Mouse (Mus musculus) heart, postnatal 14 days (tissue): Measurements from ENCODE around the gene Cxcl17. TPM values are rescaled to one million over a fixed set of nuclear protein-coding genes. Genes with fewer than 3 reads are reported as not detected.
A peak's percentile ranks its signal among the peaks of the same experiment; 100 is the strongest.
"Not testable (repeated sequence)": the region's sequence is repeated elsewhere in the genome, so short reads cannot be mapped to it uniquely, and the experiment has no call there.

Experiments used
- DNase-seq, 2 experiments: peaks; one replicate each; pipeline ENCODE4 v3.0.0; 2021 to 2022
- intact Hi-C: fragments of 180-260 bp; cut with DNase I; formaldehyde crosslinking; loops from one replicate; pipeline ENCODE4 v1.15.1; 2025
- total RNA-seq, 2 experiments: library from RNA; stranded (reverse); gene quantifications; 2 replicates each; pipeline ENCODE4 v1.2.3; 2021

The Cxcl17 gene
- total RNA-seq, 2 experiments from 2014 or later = not detected

DNA sequence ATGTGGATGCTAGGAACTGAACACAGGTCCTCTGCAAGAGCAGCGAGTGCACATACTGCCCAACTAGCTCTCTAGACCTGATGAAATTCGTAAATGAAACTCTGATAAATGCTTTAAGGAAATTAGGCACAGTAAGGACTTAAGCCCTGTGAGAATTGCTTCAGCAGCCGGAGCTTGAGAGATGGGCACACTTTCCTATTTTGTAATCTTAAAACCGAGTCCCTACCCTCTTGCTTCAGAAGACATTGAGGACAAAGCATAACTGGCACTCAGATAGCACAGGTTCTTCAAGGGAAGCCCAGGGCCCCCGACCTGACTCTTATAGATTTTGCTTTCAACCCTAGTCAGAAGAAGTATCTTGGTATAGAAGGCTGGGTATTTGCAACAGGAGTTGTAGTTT is 14.5 kb upstream of the Cxcl17 start:
- intact Hi-C loops = no loop called here
- no peak for DNase-seq

DNA sequence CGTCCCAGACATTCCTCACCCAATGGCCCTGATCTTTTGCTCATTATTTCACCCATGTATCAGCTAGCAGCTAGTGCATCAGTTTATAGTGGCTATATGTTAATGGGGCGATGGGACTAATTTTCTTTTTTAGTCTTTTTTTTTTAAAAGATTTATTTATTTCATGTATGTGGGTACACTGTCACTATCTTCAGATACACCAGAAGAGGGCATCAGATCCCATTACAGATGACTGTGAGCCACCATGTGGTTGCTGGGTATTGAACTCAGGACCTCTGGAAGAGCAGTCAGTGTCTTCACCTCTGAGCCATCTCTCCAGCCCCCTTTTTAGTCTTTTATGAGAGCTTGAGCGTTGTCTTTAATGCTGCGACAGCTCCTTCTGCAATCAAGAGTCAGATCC is 13.7 kb upstream of the Cxcl17 start:
- intact Hi-C loops, DNase-seq: not testable (repeated sequence)

DNA sequence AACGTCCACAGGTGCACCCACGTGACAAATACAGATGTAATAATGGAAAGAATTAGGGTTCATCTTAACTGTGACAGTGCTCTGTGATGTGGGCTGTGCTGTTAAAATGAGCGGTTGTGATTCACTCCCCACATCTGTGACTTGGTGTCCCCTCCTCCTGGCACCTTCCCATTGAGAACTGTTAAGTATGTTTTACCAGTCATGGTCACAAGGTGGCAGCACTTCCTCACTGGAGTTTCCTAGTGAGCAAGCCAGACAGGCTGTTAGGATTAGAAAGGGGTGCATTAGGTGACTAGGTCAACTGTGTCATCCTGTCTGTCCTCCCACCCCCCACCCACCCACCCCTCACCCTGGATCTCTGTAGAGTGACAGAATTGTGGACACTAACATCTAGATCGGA is 11.7 kb upstream of the Cxcl17 start:
- intact Hi-C loops = loop anchor here (1.0 to 5.0 kb wide), 3 partner anchors 55 to 173 kb away; partner anchors contain the start of gene Ceacam2
- DNase-seq = peak; percentile 80 to 93

DNA sequence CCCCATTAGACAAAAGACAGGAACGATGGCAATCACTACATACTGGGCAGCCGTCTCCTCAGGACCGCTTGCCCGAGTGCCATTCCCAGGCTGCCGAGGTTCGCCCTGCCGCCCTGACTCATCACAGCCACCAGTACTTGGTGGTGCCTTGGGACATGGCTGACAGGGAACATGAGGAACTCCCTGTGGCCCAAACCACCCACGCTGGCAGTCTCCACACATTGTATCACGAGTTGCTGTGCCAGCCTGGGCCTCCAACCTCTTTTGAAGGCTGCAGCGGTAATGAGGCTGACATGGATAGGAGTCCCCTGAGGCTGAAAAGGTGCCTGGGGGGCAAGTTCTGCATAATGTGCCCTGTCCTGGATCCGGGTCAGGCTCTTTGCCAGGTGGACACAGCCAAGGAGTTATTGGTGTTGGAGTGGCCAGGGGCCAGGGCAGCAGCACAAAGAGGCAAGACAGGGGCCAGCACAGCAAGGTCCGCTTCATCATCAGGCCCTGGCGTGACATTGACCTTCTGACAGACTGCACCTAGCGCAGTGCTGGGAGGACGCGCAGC is 9.7 kb upstream of the Cxcl17 start:
- no peak for DNase-seq
- intact Hi-C loops = loop anchor here (5.0 kb wide), 2 partner anchors 115 to 175 kb away; partner anchors contain the start of gene Ceacam2

DNA sequence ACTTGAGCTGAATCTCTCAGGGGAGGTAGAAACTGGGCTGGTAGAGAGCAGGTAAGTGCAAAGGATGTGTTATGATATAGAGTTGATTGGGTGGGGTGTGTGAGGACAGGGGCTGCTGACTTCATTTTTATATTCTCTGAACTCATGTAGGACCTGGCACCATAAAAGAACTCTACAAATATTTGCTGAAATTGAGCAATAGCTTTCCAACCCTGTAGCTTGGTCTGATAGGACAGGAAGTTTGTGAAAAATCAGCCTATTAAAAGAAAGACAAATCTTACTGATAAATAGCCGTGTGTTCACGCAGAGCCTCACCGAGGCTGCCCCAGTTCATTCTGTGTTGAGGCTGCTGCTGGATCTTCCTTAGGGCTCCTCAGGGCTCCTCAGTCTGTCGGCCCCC is 7.3 kb upstream of the Cxcl17 start:
- intact Hi-C loops = loop anchor here (5.0 kb wide), 2 partner anchors 117 to 177 kb away; partner anchors contain the start of gene Ceacam2
- no peak for DNase-seq

DNA sequence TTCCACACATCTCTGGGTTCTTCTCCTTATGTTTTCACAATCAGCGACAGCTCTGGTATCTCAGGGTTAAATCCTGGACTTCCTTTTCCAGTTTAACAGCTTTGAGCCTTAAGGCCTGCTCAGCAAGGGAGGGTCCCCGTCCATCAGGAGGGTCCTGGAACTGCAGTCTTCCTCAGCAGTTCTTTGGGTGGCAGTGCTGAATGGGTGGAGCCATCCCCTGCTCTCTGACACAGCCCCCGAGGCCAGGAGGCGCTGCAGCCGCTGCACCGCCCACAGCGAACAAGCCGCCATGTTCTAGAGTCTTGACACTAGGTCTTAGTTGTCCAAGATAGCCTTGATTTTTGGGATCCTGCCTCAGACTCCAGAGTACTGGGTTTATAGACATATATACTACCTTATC is 6.8 kb upstream of the Cxcl17 start:
- intact Hi-C loops = no loop called here
- DNase-seq = no peak

DNA sequence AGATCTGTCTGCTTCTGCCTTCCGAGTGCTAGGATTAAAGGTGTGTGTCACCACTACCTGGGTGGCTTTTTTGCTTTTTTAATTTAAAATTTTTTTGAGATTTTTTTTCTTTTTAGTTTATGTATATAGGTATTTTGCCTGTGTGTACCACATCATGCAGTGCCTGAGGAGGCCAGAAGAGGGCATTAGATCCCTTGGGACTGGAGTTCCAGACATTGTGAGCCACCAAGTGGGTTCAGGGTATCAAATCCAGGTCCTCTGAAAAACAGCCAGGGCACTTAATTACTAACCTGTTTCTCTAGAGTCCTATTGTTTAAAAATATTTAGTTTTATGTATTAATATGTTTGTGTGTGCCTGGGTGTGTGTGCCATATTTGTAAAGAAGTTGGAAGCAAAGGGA is 4.9 kb upstream of the Cxcl17 start:
- DNase-seq = peak in 1 of 2 experiments; percentile 40
- intact Hi-C loops = no loop called here

DNA sequence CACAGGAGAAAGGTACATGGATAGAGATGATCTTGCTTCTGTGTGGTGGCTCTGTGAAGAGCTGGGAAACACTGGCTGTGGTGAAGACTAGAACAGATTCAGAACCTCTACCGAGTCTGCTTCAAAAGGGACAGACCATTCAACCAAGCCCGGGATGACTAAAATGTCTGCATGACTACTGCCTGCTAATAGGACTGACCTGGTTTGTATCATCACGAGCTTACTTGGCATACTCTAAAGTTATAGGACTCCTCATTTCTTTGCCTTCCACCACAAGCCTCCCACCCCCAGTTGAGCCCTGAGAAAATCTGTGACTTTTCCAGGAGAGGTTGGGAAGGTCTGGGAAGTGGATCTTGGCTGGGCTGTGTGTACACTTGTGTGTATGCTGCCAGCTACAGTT is 825 bp downstream of the Cxcl17 start:
- no peak for DNase-seq
- intact Hi-C loops = no loop called here

DNA sequence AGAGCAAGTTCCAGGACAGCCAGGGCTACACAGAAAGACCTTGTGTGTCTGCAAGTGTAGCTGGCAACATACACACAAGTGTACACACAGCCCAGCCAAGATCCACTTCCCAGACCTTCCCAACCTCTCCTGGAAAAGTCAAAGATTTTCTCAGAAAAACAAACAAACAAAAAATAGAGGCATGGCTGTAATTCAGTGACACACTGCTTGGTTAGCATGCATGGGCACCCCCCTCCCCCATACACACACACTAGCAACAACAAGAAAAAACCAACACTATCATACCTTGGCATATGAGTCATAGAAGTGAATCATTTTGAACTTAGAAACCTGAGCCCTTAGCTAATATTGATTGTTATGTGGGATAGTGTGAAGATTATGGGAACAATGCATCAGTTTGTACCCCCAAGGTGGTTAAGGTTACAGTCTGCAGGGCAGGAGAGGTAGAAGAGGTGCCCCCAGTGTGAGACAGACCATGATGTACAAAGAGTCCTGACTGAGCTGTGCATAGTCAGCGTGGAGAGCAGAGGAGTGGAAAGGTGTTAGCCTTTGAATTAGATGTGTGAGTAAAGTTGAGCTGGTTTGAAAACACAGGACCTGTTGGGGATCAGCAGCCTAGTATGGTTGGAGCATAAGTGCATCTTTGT is 1.6 kb downstream of the Cxcl17 start:
- no peak for DNase-seq
- intact Hi-C loops = no loop called here

DNA sequence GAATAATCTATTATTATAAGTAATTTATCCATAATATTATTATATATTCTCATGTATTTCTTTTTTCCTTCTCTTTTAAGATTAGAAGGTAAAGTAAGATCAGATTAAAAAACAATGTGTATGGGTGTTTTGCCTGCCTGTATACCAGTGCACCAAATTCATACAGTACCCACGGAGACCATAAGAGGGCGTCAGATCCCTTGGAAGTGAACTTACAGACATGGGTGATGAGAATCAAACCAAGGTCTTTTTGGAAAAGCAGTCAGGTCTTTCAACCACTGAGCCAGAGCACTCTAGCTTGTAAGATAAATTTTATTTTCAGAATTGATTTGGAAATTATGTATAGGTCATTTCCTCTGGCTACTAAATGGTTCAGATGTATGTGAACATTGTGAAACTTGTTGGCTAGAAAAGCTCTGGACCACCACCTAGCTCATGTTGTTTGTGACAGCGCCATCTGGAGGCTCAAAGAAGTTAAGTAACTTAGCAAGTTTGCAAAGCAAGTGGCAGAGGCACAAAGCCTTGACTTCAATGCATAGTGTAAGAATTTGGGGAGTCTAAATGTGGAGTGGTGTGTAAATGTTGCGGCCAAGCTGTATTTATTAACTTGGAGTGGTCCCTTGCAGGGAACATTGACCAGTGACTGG is 3.4 kb downstream of the Cxcl17 start:
- DNase-seq = peak in 1 of 2 experiments; percentile 48
- intact Hi-C loops = loop anchor here (10.0 kb wide), 1 partner anchor 274 kb away; no protein-coding TSS in a partner anchor

DNA sequence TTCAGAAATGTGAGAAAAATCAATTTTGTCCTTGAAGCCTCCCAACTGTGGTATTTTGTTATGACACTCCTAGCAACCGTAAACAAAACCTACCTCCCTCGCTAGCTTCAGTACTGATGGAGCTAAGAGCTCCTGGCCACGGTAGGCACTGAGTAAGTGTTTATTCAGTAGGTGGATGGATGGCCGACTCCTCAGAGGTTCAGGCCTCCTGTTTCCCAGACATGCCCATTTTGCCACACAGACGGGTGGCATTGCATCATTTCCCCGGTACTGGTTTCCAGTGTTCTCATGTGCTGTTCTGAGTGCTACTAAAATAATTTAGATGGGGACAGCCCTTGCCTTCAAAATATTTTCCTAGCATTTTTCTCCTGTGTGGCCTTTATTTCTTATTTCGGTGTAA is 6.2 kb downstream of the Cxcl17 start:
- DNase-seq = no peak
- intact Hi-C loops = loop anchor here (10.0 kb wide), 1 partner anchor 272 kb away; no protein-coding TSS in a partner anchor

DNA sequence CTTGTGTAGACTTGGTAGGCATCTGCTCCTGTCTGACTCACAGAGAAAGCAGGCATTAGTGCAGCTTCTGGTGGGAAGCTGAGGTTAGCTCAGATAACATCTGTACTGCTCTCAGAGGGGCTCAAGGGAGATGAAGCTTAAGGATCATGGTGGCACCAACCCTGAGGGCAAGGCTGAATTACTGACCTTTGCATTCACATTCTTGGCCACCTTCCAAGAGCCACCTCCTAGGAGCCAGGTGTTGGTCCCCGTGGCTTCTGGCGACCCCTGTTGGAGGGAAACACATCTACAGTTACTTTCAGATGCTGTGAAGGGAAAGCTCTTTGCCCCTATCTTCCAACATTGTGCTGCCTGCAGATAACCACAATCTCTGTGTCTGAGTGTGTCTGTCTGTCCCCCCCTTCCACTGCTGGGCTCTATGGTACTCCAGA is 10.0 kb downstream of the Cxcl17 start:
- intact Hi-C loops = loop anchor here (2.0 to 10.0 kb wide), 2 partner anchors 34 to 268 kb away; partner anchors contain the start of gene Cnfn
- DNase-seq = peak; percentile 60 to 78

DNA sequence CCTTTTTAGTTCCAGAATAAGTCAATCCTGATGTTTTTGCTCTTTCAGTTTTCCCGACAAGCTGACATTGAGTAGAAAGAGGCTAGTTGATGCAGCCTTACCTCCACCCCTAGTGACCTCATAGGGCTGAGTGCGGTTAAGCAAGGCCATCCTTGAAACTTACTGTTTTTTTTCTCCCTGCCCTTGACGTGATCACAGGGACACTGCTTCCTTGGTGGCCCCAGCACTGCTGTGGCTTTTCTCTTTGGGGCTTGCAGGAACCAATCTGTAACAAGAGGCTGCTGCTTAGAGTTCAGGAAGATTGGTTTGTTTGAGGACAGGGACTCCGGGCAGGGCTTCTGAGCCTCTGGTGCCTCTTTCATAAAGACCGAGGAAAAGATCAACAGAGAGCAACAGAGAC is 10.7 kb downstream of the Cxcl17 start:
- DNase-seq = no peak
- intact Hi-C loops = loop anchor here (2.0 to 10.0 kb wide), 2 partner anchors 33 to 267 kb away; partner anchors contain the start of gene Cnfn

DNA sequence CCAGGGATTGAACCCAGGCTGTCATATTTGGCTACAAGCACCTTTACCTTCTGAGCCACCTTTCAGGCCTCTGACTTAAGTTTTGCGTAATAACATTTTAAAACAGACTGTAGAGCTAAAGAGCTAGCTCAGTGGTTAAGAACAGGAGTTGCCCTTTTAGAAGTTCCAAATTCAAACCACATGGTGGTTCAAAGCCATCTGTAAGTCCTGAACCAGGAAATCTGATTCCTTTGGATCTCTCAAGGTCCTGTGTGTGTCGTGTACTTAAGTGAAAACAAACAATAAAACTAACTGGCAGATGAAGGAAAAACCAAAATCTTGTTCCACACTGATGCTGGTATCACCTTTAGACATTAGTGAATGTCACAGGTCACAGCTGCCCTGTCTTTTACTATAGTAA is 11.1 kb downstream of the Cxcl17 start:
- DNase-seq = no peak
- intact Hi-C loops = loop anchor here (10.0 kb wide), 1 partner anchor 267 kb away; no protein-coding TSS in a partner anchor

DNA sequence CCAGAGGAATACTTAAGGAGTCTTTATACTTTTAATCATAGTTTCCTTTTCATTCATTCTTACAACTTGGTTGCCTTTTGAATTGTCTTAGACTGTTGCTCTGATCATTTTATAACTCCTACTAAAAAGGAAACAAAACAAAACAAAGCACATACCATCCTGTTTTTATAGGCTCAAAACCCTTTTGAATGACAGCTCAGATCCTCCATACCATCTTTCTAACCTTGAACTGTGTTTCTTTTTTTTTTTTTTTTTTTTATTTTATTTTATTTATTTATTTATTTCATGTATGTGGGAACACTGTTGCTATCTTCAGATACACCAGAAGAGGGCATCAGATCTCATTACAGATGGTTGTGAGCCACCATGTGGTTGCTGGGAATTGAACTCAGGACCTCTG is 13.7 kb downstream of the Cxcl17 start:
- not testable (repeated sequence) for DNase-seq
- intact Hi-C loops = loop anchor here (5.0 kb wide), 1 partner anchor 157 kb away; no protein-coding TSS in a partner anchor

DNA sequence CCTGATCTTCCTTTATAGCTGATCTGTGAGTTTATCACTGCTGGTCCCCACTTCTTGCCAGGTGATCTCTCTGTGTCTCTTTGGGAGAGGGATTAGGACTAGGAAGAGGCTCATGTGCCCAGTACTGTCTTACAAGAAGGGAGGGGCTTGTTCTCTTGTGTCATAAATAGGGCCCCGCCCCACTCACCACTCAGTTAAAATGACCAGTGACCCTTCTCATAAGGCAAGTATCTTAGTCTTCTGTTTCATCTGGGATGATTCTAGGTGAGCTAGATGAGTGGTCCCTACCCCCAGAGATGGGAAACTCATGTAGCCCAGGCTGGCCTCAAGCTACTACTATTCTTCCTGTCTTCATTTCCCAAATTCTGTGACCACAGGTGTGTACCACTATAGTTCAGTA is 14.1 kb downstream of the Cxcl17 start, which contains the start of gene Lipe:
Lipe (minus strand) TSS at position 101 of the 400 bp plus-strand sequence.
- intact Hi-C loops = loop anchor here (5.0 kb wide), 1 partner anchor 156 kb away; no protein-coding TSS in a partner anchor
- DNase-seq = no peak

DNA sequence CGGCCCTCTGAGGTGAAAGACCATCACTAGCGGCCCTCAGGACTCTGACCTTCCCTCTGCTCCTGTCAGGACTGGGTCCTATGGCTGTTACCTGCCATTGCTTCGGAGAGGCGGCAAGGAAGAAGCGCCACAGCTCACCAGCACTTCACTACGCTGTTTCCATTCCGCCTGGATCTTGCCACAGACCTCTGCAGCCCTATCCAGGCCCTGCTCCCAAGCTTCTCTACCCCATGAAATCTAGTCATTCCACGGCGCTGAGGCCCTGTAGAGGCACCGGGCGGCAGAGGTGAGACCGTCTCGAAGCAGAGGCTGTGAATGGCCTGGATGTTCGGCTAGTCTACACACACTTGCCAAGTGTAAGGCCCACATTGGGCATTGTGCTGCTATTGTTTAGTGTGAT is 16.1 kb downstream of the Cxcl17 start:
- intact Hi-C loops = loop anchor here (5.0 kb wide), 1 partner anchor 154 kb away; no protein-coding TSS in a partner anchor
- no peak for DNase-seq

DNA sequence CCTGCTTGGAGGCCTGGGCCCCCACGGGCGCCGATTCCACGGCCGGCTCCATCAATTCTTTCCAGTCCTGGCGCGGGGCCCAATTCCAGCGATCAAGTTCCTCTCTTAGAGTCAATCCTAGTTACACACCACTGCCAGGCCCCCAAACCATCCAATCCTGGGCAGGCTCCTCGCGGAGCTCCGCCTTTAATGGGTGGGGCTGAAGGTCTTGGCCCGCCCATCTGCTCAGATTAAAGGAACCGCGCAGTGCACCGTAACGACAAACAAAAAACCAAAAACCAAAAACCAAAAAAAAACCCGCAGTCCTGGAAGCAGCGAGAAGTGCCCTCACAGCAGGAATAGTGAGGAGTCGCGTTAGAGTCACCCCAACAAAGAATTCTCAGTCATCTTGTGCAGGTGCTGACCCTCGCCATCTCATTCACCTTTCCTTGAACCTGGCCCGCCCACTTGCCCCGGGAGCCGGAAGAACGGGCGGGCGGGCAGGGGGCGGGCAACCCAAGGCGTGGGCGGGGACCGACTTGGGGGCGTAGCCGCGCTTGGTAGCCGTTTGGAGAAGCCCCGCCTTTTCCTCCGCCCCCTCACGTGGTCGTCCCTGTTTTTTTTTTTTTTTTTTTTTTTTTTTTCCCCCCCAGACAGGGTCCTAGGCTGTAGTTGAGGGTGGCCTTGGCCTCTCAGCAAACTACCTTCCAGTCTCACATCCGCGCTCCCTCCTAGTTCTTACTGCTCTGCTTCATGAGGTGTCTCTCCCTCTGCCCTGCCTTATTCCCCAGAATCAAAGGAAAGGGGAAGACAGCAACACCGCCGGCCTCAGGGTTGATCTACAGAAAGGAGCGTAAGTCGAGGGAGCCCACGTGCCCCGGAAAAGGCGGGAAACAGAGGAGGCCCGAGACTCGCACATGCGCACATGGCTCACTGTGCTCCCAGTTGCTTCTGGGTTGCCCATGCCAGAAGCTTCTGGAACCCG is 16.8 kb downstream of the Cxcl17 start:
- intact Hi-C loops = loop anchor here (5.0 kb wide), 1 partner anchor 154 kb away; no protein-coding TSS in a partner anchor
- peak; percentile 98 for DNase-seq

DNA sequence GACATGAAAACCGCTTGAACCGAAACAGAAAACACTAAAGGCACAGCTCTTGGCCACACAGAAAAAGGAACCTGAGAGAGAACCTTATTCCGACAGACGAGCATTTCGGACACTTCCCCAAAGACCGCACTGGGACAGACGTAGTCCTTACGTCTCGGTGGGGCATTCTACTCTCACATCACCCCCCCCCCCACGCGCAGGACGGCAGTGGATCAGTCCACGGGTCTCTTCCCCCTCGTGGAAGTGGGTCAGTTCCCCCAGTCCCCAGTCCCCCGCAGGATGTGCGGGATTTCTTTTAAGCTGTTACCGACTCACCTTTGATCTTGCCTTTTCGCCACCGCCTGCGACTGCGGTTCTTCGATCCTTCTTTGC is 17.5 kb downstream of the Cxcl17 start:
- intact Hi-C loops = loop anchor here (5.0 kb wide), 1 partner anchor 153 kb away; no protein-coding TSS in a partner anchor
- no peak for DNase-seq

DNA sequence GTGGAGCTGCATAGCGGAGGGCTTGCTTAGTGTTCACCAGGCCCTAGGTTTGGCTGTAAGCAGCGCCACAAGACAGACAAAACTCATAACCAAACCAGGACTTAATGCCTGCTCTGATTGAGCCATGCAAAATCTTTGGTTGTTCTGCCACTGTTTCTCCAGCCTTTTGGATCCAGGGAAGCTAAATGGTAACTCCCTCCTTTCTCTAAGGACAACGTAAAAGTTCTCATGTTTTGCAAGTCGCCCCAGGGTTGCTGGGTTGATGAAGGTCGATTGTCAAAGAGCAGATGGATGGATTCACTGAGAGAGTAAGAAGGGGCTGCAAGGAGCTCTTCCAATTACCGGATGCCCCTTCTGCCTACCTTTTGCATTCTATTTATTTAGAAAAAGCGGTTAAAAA is 17.9 kb downstream of the Cxcl17 start:
- intact Hi-C loops = loop anchor here (5.0 kb wide), 1 partner anchor 152 kb away; no protein-coding TSS in a partner anchor
- DNase-seq = no peak
